Mouse (Mus musculus) 3134 (cell line): ENCODE measurements around the gene Zkscan17.

Experiments used
- DNase-seq: peaks from one replicate; pipeline ENCODE4 v3.0.0-alpha.2; 2011; ENCODE audit warnings: low spot score; ENCODE audit not compliant: insufficient read length; ENCODE audit errors: extremely low read depth

Gene Zkscan17

DNA sequence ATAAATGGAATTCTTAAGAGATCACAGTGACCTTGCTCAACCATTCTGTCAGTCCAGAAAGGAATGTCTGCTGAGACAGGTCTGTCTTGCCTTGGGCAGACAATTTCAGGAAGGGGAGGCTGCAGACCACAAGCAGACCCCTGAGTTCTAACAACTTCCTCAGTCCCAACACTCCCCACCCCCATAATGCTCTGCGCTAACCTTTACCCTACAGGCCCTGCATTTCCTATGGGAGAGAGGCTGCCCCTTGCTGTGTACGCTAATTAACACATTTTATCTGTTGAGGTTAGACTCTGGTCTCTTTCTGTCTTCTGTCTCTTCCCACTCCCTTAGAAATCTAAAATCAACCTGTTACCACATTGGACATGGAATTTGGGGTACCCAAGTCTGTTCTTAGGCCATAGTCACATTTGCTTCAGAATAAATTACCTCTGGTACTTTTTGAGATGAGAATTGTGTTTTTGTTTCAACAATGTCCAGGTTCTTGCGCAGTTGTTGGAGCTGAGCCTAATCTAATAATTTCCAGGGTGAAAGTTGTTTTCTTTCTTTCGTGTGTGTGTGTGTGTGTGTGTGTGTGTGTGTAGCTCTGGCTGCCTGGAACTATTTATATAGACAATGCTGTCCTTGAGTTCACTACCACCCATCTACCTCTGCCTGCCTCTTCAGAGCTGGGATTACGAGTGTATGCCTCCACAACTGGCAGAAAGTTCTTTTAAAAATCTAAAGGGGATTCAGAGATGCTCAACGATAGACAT, 6.6 kb downstream of the Zkscan17 start:
- no peak for DNase-seq

DNA sequence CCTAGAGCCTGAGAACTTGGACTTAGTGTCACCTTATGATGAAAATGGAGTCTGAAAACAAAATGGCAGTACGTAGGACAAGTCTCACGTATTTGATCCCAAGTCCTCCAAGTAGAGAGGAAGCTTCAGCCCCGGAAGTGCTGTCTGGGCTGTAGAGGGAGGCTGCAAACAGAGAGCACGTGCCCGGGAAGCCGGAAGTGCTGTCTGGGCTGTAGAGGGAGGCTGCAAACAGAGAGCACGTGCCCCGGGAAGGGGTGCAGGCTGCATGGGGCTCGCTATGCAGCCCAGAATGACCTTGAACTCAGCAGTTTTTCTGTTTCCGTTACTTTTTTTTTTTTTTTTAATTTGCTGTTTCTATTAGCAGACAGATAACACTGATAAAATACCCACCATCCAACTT, 8.3 kb downstream of the Zkscan17 start:
- DNase-seq, result no peak

DNA sequence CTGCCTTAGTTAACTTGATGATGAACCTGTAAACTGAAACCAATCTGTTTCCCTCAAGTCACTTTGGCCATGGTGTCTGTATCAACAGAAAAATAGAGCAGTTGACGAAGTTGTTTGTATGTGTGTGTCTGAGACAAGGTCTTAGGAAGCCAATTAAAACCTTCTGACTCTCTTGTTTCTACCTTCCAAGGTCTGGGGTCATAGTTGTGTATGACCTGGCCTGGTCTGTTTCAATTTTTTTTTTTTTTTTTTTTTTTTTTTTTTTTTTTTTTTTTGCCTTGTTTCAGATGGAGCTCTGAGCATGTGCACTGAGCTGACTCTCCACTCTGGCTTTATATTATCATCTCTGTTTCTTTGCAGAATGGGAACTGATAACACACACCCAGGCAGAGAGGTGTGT, 9.1 kb downstream of the Zkscan17 start:
- no peak for DNase-seq

DNA sequence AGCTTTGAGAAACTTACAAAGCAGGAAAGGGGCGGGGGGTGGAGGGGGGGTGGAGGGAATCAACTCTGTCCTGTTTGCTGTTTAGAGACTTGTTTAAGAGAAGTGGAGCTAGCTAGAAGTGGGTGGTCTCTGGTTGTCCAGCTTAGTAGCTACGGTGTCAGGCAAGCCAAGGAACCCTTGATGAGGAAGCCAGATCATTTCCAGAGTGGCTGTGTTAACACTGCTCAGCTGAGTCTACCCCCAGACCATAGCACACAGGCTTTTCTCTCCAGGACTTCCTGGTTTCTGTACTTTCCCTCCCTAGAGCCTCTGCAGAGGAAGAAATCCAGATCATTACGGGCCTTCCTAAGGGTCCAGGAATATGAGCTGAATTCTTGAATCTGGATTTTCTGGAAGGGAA, 11.8 kb downstream of the Zkscan17 start:
- no peak for DNase-seq

DNA sequence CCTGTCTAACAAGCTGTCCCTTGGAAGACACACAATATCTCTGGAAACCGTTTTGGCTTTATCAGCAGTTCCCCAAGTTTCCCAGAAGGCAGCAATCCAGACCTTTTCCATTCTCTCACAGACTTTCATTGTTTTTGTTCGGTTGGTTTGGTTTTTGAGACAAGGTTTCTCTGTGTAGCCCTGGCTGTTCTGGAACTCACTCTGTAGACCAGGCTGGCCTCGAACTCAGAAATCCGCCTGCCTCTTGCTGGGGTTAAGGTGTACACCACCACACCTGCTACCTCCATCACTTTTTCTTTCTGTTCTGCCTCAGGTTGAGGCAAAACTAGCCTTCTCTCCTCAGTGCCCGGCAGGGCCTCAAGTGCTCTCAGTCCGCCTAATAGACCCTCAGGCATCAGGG, 12.2 kb downstream of the Zkscan17 start:
- DNase-seq, result no peak

DNA sequence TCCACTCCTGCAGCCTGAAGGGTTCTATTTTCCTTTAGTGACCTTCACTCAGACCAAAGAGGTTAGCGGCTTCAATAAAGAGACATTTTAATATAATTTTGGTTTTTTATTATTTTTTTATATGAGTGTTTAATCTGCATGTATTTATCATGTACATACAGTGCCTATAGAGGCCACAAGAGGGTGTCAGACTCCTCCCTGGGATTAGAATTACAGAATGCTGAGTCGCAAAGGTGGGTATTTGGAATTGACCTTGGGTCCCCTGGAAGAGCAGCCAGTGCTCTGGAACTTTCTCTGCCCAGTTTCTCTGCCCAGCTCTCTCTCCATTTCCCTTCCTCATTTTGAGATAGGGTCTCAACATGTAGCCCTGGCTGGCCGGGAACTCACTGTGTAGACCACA, 13.0 kb downstream of the Zkscan17 start:
- no peak for DNase-seq

DNA sequence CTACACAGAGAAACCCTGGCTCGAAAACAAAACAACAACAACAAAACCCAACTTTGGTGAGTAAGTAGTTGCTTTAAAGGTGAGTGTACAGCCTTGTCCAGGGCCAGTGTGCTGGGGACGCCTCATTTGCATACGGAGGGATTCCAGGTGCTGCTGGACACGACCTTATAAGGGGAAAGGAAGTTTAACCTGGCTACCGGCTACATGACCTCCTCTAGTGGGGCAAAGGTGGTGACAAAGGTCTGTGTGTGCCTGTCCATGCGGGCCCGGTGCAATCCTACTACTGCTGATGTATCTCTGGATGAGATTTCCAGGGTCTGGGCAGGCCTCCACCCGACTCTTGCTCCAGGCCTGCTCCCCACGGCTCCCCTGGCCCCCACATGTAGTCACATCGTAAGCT, 13.8 kb downstream of the Zkscan17 start:
- no peak for DNase-seq

DNA sequence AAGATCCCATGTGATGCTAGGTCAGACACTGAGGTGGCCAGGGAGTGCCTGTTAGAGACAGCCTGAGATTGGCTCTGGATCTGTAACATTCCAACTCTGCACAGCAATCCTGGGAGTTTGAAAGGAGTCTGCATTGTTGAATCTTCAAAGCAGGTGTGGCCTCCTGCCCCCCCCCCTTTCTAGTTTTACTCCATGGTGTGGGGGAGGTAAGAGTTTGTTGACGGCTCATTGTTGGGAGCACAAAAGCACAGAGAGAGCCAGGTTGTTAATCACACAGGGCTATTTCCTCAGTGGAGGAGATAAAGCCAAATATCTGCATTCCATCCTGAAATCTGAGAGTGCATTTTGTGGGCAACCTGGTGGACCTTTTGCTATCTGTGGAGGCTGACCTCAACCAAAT, 15.0 kb downstream of the Zkscan17 start:
- no peak for DNase-seq

DNA sequence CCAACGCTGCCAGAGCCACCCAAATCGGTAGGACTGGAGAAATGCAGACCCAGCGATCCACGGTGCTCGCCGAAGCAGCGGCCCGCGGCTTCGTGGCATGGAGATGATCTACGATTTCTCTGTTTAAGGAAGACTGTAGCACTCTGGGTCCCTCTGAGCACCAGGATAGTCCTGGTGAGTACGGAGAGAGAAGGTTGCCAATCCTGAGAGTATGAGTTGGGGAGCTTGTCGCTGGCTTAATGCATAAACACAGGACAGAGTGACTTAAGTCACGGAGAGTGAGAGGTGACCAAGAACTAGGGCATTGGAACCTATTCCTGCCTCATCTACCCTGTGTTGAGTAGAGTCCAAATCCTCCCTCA, 19.9 kb downstream of the Zkscan17 start:
- DNase-seq, result no peak

DNA sequence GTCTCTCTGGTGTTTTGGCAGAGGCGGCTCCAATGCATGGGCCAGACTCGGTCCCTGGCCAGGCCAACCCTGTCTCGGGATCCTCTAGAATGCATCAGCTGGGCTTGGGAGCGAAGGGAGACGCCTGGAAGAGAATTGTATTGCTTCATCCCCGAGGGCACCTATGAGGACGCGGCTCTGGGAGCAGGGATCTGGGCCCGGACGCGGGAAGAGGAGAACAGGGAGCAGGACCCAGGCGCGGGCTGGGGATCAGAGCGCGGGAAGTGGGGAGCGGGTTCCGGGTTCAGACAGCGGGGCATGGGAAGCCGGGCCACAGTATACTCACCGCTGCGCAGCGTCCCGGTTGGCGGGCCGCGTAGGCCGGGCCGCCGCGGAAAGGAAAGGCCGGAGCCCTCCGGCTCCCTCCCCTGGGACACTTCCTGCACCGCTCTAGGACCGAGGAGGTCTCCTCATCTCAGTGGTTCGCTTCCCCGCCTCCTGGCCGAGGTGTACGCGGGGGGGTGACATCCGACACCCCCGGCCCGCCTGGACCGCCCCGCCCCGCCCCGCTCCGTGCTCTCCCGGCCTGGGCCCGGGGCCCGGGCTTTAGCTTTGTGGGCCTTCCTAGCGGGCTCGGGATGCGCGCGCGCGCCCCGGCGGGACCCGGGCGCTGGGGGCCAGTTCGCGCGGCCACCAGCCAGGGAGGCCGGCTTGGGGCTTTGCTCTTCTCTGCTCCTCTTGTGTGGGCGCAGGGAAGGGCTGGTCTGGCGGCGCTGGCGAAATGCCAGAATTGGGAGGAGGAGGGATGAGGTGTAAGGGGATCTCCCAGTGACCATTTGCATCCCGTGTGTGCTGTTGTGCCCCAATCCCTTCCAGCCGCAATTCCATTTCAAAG, 20.5 kb downstream of the Zkscan17 start:
- DNase-seq, result peak; percentile 90

DNA sequence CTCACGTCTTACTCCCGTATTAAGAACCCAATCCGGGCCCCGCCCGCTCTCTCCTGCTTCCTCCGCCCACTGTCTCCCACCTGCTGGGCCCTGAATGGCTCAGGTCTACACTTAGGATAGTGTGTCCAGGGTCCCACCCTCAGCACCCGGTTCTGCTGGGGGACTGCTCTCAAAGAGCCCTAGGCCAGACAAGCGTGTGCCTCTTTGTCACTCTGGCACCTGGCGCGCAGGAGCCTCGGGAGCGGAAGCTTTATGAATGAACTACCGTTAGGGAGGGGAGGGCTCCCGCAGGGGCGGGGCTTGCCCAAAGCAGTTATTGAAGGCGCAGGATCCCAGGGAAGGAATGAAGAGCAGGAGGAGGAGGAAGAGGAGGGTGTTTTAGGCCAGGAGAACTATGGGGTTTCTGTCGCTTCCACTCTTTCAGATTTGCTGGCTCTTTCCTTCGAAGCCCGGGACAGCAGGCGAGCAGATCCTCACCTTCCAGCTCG, 21.2 kb downstream of the Zkscan17 start:
- DNase-seq, result peak; percentile 77

DNA sequence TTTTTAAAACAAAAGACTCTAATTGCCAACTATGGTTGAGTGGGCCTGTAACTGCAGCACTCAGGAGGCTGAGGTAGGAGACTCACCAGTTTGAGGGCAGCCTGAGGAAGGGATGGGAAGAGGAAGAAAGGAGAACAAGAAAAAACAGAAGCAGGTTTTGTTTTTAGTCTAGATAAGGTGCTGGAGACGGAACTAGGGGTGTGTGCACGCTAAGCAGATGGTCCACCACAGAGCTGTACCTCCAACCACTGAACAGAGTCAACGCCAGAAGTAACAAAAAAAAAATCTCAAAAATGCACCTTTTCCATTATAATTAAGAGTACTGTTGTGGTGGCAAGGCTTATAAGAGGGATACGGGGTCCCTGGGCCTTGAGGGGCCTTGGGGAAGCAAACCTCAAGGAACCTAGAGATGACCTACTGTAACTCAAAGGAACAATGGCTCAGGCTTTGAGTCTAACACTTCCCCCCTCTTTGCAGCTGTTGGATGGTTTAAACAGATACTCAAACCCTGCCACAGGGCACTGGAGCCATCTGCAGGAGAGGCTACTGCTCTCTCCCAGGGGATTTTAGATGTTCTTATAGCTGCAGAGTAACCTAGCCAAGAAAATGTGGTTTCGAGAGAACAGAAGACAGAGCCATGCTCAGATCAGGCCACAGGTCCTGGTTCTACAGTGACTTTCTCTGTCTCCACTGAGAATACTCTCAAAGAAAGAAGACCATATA, 24.4 kb downstream of the Zkscan17 start:
- DNase-seq, result no peak

DNA sequence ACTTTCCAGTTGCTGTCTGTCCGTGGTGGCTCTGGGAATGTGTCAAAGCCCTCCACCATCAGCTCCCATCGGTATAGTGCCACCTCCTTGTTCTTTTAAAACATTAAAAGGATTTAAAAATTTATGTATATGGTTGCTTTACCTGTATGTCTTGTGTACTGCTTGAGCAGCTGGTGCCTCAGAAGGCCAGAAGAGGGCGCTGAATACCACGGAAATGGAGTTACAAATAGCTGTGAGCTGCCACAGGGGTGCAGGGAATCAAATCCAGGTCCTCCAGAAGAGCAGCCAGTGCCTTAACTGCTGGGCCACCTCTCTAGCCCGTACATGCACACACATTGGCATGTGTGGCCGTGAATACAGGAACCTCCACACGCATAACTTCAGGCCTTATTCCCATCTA, 28.8 kb downstream of the Zkscan17 start:
- DNase-seq, result no peak

DNA sequence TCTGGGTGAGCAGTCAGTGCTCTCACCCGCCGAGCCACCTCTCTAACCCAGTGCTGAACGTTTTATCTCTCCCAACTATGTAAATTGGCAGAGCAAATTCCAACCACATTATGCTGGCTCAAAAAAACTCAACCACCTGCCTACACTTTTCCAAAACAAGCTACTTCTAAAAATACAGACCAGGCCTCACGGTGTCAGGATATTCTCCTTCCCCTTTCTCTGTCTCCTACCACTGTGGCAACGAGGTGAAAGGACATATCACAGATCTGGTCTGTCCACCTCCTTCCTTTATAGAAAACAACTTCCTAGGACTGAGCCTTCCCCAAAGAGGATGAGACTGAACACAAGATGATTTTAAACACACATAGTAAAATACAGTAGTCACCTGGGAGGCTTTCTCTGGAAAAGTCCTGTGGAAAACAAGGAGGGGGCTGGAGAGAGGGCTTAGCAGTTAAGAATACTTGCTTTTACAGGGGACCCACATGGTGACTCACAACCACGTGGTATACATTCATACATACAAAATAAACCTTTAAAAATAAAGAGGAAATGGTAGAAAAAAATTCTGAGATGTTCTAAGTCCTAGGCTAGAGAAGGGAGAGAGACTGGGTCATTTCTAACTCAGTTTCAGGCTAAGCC, 29.8 kb downstream of the Zkscan17 start:
- DNase-seq, result no peak

DNA sequence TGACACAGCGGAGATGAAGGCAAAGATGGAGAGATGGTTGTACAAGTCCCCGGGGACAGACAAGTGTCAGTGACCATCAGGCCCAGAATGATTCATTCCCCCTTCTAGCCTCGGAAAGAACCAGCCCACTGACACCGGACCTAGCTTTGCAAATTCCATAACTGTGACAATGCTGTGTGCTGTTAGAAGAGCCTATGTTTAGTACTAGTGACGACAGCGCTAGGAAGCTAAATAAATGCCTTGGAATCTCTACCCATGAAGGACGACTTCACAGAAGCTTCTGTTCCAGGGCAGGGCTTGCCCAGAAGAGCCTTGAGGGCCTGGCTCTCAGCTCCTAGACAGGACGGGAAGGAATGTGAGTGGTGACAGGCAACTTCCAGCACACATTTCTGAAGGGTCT, 40.3 kb downstream of the Zkscan17 start:
- DNase-seq, result no peak

DNA sequence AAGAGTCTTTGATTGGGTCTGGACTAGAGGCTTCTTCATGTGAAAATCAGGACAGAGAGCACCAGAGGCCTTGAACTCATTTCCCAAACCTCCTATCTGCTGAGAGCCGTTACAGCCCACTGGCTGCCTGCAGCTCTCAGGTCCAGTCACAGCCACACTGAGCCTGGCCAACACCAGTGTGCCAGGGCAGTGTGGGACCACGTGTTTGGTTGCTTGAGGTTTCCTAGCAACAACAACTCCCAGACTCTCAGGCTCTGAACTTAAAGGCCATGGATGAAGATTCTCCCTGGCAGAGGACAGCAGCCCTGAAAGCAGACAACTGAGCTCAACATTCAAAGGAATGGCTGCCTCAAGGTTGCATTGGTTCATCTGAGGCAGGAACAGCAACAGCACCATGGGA, 40.9 kb downstream of the Zkscan17 start:
- no peak for DNase-seq

DNA sequence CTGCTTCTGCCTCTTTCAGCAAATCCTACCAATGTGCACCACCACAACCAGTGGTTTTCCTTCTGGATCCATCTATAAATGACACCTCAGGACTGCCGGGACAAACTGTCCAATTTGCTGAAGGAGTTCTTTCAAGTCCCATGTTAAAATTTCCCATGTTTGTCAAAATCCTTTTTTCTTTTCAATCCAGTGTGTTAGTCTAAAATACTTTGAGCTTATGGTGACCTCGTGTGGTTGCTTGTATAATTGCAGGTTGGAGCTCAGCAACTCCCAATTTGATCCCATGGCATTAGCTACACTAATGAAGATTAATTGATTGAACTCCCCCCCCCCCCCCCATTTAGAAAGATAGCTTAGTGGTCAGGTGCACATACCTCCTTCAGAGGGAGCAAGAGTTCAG, 43.3 kb downstream of the Zkscan17 start:
- no peak for DNase-seq

DNA sequence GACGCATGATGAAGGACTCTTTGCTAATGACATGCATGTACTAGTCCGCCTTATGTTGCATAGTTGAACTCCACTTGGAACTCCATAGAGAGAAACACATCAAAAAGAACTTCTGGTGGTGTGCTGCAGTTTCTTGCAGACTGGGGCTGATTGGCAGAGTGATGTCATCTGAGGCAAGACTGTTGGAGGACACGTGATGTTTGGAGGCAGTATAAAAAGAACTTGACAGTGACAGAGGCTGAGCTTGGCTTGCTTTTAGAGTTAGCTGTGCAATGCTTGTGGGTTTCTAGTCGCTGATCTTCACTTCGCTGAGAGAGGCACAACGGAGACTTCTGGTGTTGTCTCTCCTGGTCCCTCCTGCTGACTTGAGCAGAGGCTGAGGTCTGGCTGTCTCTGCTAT, 49.3 kb downstream of the Zkscan17 start:
- no peak for DNase-seq

DNA sequence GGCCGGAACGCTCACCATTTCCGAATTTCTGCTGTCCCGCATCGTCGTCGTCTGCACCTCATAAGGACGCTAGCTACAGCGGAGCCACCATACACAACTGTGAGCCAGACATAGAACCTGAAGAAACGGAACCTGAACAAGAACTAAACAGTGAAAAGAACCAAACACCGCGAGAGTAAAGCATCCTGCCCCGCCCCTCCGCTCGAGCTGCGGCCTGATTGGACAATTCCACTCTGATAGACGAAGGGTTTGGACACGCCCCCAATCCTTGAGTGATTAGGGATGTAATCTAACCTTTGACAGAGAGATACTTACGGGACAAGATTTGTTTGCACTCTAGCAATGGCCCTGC, 54.2 kb downstream of the Zkscan17 start, which contains the start of gene Zfp867:
Gene Zfp867 (minus strand): TSS at position 149 of the 352 bp plus-strand sequence.
- peak; percentile 88 for DNase-seq

DNA sequence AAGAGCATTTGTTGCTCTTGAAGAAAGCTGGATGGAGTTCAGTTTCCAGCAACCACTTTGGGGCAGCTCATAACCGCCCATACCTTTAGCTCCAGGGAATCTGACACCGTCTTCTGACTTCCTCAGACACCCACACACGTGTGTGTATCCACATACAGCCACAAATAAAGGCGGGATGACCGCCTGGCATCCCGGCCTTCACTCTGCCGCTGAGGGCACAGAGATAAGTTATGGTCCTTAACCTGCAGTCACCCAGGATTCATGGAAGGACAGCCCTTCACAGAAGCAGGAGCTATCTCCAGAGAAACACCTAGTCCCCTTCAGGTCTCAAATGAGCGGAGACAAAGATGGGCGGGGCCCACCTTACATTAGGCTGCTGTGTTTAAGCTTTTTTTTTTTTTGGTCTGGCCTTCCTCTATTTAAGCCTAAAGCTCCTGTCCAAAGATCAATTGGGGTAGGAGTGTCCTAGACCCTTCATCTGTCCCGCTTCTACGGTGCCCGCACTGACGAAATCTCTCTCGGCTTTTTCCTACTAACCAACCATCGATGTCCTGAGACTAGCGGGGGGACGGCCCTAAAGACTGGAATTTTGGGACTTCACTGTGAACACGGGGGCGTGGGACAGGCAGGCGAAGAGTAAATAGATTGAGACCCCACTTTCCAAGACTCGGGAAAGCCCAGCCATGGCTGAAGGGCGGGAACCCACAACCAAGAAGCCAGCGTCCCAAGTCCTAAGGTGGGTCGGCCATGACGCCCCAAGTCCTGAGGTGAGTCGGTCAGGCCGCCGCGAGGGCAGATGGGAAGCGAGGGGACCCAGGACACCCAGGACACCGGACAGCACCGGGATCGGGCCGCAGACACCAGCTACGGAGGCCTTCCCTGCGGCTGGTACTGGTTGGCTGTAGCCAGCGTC, 54.9 kb downstream of the Zkscan17 start:
- no peak for DNase-seq
